Mouse (Mus musculus) kidney, postnatal 0 days (tissue): ENCODE results near the gene Gpr157. TPM values are rescaled to one million over a fixed set of nuclear protein-coding genes. Genes with fewer than 3 reads are reported as not detected.

Experiments
- ATAC-seq: fragments of 200-750 bp; cut with Nextera tagmentation; replicated peaks from 2 replicates; pipeline ENCODE4 v1.8.0; 2017; ENCODE audit warnings: low read depth, moderate number of reproducible peaks, moderate TSS enrichment, moderate library complexity; ENCODE audit not compliant: low FRiP score
- DNase-seq: peaks from one replicate; pipeline ENCODE4 v3.0.0-alpha.2; 2016; ENCODE audit warnings: low spot score
- H3K27ac ChIP-seq: fragments of 300-500 bp; sonication (generic); 2 replicates; pipeline ENCODE4 v1.5.1; 2014; ENCODE audit warnings: mild to moderate bottlenecking
- H3K27me3 ChIP-seq: fragments of 300-500 bp; sonication (generic); 2 replicates; pipeline ENCODE4 v1.6.1; 2014; ENCODE audit warnings: low read length, mixed read lengths; ENCODE audit not compliant: insufficient read depth
- H3K36me3 ChIP-seq: fragments of 300-500 bp; sonication (generic); 2 replicates; pipeline ENCODE4 v1.6.1; 2014; ENCODE audit warnings: low read length, mixed read lengths; ENCODE audit not compliant: insufficient read depth
- H3K4me1 ChIP-seq: fragments of 300-500 bp; sonication (generic); replicated peaks from 2 replicates; pipeline ENCODE4 v1.6.1; 2014; ENCODE audit warnings: antibody characterized with exemption, low read length, mixed read lengths; ENCODE audit not compliant: insufficient read depth
- H3K4me2 ChIP-seq: fragments of 300-500 bp; sonication (generic); 2 replicates; pipeline ENCODE4 v1.6.1; 2014; ENCODE audit warnings: mild to moderate bottlenecking, low read length, moderate library complexity, mixed read lengths
- H3K4me3 ChIP-seq: fragments of 300-500 bp; sonication (generic); replicated peaks from 2 replicates; pipeline ENCODE4 v1.5.1; 2014; ENCODE audit warnings: low read depth, low read length
- H3K9ac ChIP-seq: fragments of 300-500 bp; sonication (generic); 2 replicates; pipeline ENCODE4 v1.6.1; 2014; ENCODE audit warnings: low read depth, low read length
- H3K9me3 ChIP-seq: fragments of 300-500 bp; sonication (generic); replicated peaks from 2 replicates; pipeline ENCODE4 v1.6.1; 2016; ENCODE audit warnings: low read length, inconsistent platforms, mixed read lengths
- CTCF ChIP-seq: IDR thresholded peaks from 2 replicates; pipeline ENCODE4 v1.5.1; 2016; ENCODE audit warnings: antibody characterized with exemption, low read depth, mild to moderate bottlenecking, moderate library complexity
- WGBS: fragments of 180-500 bp; shearing (Covaris S2); extraction: QIAGEN DNeasy Blood & Tissue Kit; methylation state at CpG from one replicate; pipeline ENCODE4 v1.1.7; 2014; 5-methylcytosine and 5-hydroxymethylcytosine counted together
- polyA plus RNA-seq: library from polyadenylated mRNA; unstranded; fragments of >200 nt; fragmentation: Nextera tagmentation; extraction: Ambion mirVana; gene quantifications from 2 replicates; pipeline ENCODE4 v1.2.1, GENCODE M21; 2015

The Gpr157 gene
- polyA plus RNA-seq, 1 experiment from 2014 or later = 0.18 TPM

DNA sequence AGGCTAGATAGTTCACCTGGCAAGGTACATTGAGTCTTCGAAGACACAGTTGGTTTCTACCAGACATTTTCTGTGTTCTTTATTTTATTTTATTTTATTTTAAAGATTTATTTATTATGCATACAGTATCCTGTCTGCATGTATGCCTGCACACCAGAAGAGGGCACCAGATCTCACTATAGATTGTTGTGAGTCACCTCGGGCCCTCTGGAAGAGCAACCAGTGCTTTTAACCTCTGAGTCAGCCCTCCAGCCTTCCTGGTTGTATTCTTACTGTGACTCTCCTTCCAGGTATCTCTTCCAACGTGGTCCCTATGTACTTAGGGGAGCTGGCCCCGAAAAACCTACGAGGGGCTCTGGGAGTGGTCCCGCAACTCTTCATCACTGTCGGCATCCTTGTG lies 48.1 kb downstream of the Gpr157 start:
- Histone ChIP-seq H3K36me3 (no peaks in the 10 kb centered on the region), H3K4me3 (no peak overlapping the region), H3K4me2 (no peak overlapping the region), H3K9me3 (no peaks in the 10 kb centered on the region), H3K27me3 (no peaks in the 10 kb centered on the region), H3K27ac (no peak overlapping the region), H3K9ac (no peak overlapping the region), H3K4me1 (no peaks in the 10 kb centered on the region)
- ATAC-seq = no peak
- no peak for TF ChIP-seq CTCF
- WGBS = 88% methylated on average over 7 of the region's 7 CpGs
- DNase-seq = no peak

- Histone ChIP-seq H3K4me2 (no peak overlapping the region), H3K9ac (no peak overlapping the region), H3K36me3 (no peaks in the 10 kb centered on the region), H3K27ac (no peak overlapping the region), H3K4me3 (no peak overlapping the region), H3K9me3 (no peaks in the 10 kb centered on the region), H3K27me3 (no peaks in the 10 kb centered on the region), H3K4me1 (no peaks in the 10 kb centered on the region)
- peak; percentile 96 for TF ChIP-seq CTCF
- DNase-seq (peak; percentile 78), ATAC-seq (no peak)
- WGBS = 9% methylated on average over 10 of the region's 10 CpGs
These were observed 49.5 kb downstream of the Gpr157 start for GRCm38 (mm10) chr4:150136693-150137092.

GRCm38 (mm10) chr4:150137368-150138083 lies 50.4 kb downstream of the Gpr157 start:
- Histone ChIP-seq H3K9ac (no peak overlapping the region), H3K4me1 (no peaks in the 10 kb centered on the region), H3K27ac (no peak overlapping the region)

DNA sequence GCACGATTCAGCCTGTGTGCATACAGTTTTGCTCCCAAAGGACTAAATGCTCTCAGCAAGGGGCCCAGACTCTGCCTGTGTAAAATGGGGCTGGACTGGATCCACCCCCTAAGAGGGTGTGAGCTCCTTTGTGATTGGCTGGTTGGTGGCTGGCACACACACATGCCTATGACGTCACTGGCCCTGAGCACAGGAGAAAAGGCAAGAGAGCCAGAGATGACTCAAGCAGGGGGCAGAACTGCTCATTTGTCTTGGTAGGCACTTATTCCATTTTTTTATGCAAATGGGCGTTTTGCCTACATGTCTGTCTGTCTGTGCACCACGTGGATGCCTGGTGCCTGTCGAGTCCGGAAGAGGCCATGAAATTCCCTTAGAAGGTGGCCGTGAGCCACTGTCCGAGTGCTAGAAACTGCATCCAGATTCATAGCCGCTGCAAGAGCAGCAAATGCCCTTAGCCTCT lies 50.9 kb downstream of the Gpr157 start:
- H3K27ac ChIP-seq = no peak overlapping the region
- WGBS = 19% methylated on average over 9 of the region's 9 CpGs
- no peaks in the 10 kb centered on the region for H3K9me3 ChIP-seq
- ATAC-seq = peak; percentile 55; the same call in 1 of the 2 replicates
- no peaks in the 10 kb centered on the region for H3K27me3 ChIP-seq
- no peak for TF ChIP-seq CTCF
- H3K4me3 ChIP-seq = no peak overlapping the region
- H3K4me2 ChIP-seq = peak overlapping the region; percentile 34
- DNase-seq = peak; percentile 84
- H3K9ac ChIP-seq = no peak overlapping the region
- no peaks in the 10 kb centered on the region for H3K36me3 ChIP-seq
- no peaks in the 10 kb centered on the region for H3K4me1 ChIP-seq

More at GRCm38 (mm10) chr4:150137368-150138083, 50.4 kb downstream of the Gpr157 start:
- Histone ChIP-seq H3K27me3 (no peaks in the 10 kb centered on the region), H3K4me3 (no peak overlapping the region), H3K36me3 (no peaks in the 10 kb centered on the region), H3K9me3 (no peaks in the 10 kb centered on the region), H3K4me2 (no peak overlapping the region)
- no peak for TF ChIP-seq CTCF
- ATAC-seq = no peak
- 87% methylated on average over 7 of the region's 7 CpGs for WGBS
- DNase-seq = no peak

DNA sequence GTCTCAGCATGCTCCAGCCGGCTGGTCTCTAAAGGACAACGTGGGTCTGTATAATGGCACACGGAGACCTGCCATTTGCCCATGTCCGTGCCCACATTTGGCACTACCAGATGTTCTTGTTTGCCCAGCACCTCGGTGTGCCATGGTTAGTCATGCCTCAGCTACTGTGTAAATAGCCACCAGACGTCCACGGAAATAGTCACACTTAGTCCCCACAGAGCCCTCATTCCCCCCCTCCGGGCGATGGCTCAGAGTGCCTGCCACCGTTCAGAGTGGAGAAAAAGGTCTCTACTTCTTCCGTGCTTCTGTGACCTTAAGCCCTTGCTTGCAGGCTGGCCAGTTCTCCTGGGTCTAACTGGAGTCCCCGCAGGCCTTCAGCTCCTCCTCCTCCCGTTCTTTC lies 51.9 kb downstream of the Gpr157 start:
- H3K27me3 ChIP-seq = no peaks in the 10 kb centered on the region
- no peaks in the 10 kb centered on the region for H3K9me3 ChIP-seq
- ATAC-seq (no peak), DNase-seq (no peak)
- no peaks in the 10 kb centered on the region for H3K4me1 ChIP-seq
- WGBS = 49% methylated on average over 13 of the region's 13 CpGs
- H3K4me3 ChIP-seq = no peak overlapping the region
- no peak overlapping the region for H3K4me2 ChIP-seq
- H3K36me3 ChIP-seq = no peaks in the 10 kb centered on the region
- no peak overlapping the region for H3K9ac ChIP-seq
- no peak for TF ChIP-seq CTCF
- H3K27ac ChIP-seq = no peak overlapping the region

- Histone ChIP-seq H3K36me3 (no peaks in the 10 kb centered on the region), H3K4me3 (no peak overlapping the region), H3K27ac (no peak overlapping the region), H3K27me3 (no peaks in the 10 kb centered on the region), H3K4me1 (no peaks in the 10 kb centered on the region), H3K9me3 (no peaks in the 10 kb centered on the region), H3K4me2 (no peak overlapping the region), H3K9ac (no peak overlapping the region)
- TF ChIP-seq CTCF = no peak
- ATAC-seq (no peak), DNase-seq (no peak)
- WGBS = 77% methylated on average over 7 of the region's 7 CpGs
These were observed 53.2 kb downstream of the Gpr157 start for GRCm38 (mm10) chr4:150140346-150140745.

GRCm38 (mm10) chr4:150144242-150144641 lies 57.1 kb downstream of the Gpr157 start:
- Histone ChIP-seq H3K36me3 (no peaks in the 10 kb centered on the region), H3K9me3 (no peaks in the 10 kb centered on the region), H3K27me3 (no peaks in the 10 kb centered on the region), H3K4me3 (no peak overlapping the region), H3K27ac (no peak overlapping the region), H3K9ac (no peak overlapping the region), H3K4me2 (no peak overlapping the region), H3K4me1 (no peaks in the 10 kb centered on the region)
- no peak for TF ChIP-seq CTCF
- ATAC-seq (no peak), DNase-seq (no peak)
- WGBS = 25% methylated on average over 12 of the region's 12 CpGs
